Mouse (Mus musculus) layer of hippocampus, adult 18-20 months (tissue): ENCODE measurements around the gene Slc22a17. TPM values are rescaled to one million over a fixed set of nuclear protein-coding genes. Genes with fewer than 3 reads are reported as not detected.
"Not testable (repeated sequence)": the region's sequence is repeated elsewhere in the genome, so short reads cannot be mapped to it uniquely, and the experiment has no call there.

Experiments
- DNase-seq, 2 experiments: peaks; one replicate each; pipeline ENCODE4 v3.0.0; 2022; ENCODE audit warnings: low spot score in 2 of 2
- long read RNA-seq: library from polyadenylated mRNA; stranded (forward); transcript quantifications from one replicate; pipeline ENCODE4 v2.0.0, GENCODE M21; 2021
- total RNA-seq, 2 experiments: library from RNA; stranded (reverse); gene quantifications; 2 replicates each; pipeline ENCODE4 v1.2.3; 2021

Gene Slc22a17
- total RNA-seq = 100 to 1,000 TPM; 691 to 697 TPM
- long read RNA-seq, transcript Slc22a17-205 (9 exons, 2,302 nt) = minor isoform, 12 of 629 reads
- long read RNA-seq, transcript Slc22a17-210 (10 exons, 2,340 nt) = major isoform, 276 of 629 reads
- long read RNA-seq, transcript Slc22a17-208 (10 exons, 2,348 nt) = minor isoform, 74 of 629 reads
- long read RNA-seq, partial matches to known transcripts = 221 of 629 reads
- long read RNA-seq, other reads (novel, unspliced or antisense) = 46 of 629 reads

DNA sequence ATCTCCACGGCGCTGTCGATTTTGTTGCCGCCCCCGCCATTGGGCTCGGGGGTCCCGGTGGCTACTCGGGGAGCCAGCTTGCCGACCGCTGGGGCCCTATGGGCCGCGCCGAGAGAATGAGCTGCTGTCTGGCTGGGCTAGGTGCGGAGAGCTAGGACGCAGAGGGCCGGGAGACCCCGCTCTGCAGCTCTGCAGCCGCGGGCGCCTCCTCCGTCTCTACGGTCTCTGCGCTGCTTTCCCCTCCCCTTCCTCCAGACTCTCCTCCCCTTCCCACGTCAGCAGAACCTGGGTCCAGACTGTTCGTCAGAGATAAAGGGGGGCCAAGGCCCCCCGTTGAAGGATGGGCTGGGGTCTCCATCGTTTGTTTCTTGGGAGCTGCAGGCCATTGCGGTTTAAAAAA, at the start of gene Slc22a17:
Slc22a17 (minus strand) TSS at position 247 of the 400 bp plus-strand sequence.
- peak; percentile 82 to 88 for DNase-seq

DNA sequence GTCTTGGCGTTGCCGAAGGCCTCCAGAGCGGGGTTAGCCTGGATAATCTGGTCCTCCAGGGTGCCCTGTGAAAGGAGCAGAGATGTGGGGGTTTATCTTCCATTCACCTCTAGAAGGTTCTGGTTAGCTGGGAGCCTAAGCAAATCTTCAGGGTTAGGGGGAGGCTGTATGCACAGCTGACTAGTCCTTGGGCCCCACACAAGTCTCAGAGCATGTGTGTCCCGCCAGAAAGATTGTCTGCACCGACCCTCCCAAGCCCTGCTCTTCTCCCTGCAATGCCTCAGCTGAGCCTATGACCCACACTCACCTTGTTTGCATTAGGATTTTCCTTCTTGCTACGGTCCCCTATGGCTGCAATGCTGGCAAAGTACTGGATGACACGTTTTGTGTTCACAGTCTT, 49.8 kb upstream of the Slc22a17 start:
- DNase-seq = no peak

DNA sequence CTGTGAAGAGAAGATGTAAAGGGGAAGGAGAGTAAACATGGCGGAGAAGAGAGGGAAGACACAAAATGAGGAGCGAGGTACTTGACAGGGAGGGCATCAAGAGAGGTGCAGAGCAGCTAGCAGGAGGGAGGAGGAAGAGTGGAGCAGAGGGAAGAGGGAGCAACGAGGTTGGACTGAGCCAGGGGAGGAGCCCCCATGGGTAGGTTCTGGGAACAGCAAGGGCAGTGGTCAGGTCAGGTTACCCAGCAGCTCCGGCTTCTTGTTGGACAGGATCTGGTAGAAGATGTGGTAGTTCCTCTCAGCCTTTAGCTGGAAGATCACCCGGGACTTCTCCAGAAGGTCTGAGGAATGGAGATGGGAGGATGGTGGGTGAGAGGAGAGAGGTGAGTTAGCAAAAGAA, 48.6 kb upstream of the Slc22a17 start:
- no peak for DNase-seq

DNA sequence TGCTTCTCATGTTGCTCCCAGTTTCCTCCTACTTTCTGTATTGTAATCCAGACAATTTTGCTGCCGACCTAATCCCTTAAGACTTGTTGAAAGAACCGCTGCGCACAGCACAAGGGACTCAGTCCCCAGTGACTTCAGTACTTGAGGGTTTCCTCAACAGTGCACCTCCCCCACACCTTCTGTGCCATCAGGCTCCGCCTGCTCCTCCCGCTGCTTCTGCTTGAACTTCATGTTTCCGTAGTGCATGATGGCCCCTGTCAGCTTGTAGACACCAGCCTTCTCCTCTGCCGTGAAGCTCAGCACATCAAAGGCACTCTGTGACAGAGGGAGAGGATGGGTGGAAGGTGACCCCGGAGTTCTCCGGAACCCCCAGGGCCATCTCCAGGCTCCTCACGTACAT, 47.8 kb upstream of the Slc22a17 start:
- peak; percentile 60 to 84 for DNase-seq

DNA sequence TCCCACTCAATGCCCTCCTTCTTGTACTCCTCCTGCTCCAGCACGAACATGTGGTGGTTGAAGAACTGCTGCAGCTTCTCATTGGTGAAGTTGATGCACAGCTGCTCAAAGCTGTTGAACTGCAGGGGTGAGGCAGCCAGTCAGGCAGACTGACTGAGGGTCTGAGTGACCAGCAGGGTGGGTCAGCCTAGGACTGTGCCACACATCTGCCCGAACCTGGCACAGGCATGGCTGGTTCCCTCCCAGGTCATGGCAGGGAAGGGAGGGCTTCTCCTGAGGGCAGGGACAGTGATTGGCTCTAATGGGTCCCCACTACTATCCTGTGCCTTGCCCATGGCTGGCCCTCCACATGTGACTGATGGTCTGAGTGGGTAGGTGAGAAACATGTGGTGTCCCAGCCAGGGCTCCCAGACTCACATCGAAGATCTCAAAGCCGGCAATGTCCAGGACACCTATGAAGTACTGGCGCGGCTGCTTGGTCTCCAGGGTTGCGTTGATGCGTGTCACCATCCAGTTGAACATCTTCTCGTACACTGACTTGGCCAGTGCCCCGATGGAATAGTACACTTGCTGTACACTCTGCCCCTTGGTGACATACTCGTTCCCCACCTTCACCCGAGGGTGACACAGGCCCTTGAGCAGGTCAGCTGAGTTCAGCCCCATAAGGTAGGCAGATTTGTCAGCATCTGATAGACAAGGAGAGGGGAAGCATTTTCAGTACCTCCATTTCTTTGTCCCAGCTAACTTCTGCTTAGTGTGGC, 47.1 kb upstream of the Slc22a17 start:
- not testable (repeated sequence) for DNase-seq

DNA sequence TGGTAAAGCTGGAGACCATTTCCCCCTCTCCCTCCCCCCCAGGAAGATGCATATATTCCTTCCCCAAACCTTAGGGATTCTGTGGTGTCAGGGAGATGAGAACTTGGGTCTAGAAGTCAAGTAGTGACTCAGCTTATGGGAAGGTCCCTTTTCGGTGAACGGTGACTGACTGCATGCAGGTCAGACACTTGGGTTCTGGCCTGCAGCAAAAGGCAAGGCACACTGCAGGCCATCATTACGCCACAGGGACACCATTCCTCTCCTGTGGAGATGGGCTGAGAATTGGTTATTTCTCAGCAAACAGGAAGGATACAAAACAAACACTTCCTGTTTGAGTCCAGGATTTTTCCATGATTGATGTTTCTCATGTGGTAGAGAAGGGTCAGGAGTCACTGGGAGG, 46.3 kb upstream of the Slc22a17 start:
- no peak for DNase-seq

DNA sequence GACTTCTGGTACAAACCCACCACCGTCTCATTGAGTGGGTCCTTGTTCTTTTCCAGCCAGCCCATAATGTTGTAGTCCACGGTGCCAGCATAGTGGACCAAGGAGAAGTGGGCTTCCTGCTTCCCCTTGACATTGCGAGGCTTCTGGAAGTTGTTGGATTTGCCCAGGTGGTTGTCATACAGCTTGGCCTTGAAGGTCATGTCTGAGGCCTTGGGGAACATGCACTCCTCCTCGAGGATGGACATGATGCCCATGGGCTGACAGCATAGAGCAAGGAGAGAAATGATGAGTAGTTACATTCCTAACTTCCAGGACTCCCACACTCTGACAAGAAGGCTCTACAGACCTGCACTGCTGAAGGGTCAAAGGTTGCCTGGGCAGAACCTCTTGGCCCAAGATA, 45.6 kb upstream of the Slc22a17 start:
- no peak for DNase-seq

DNA sequence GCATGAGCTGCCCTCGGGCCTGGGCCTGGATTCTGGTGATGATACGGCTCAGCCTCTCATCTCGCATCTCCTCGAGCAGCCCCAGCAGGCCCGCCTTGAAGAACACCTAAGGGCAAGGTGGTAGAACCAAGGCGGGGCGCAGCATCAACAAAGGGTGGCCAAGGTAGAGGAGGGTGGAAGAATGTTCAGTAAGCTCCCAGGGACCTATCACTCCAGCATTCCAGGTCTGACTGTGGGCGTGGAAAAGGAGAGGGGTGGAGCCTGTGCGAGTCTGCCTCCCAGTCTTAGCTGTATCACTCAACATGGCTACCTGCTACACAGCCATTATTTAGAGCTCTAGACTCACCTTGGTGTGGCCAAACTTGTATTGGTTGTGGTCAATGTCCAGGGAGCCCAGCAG, 43.6 kb upstream of the Slc22a17 start:
- no peak for DNase-seq

DNA sequence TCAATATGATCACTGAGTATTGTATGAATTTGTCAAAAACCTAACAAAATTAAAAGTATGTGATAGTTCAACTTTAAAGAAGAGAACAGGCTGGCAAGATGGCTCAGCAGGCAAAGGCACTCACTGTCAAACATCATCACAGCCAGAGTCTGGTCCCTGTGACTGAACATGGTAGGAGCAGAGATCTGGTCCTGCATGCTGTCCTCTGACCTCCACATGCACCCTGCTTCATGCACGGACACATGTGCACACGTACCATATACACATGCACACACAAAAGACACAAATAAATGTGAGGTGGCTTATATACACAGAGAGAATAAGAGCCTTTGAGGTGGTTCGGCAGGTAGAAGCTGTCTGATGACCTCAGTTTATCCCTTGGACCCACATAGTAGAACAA, 42.5 kb upstream of the Slc22a17 start:
- DNase-seq = no peak

DNA sequence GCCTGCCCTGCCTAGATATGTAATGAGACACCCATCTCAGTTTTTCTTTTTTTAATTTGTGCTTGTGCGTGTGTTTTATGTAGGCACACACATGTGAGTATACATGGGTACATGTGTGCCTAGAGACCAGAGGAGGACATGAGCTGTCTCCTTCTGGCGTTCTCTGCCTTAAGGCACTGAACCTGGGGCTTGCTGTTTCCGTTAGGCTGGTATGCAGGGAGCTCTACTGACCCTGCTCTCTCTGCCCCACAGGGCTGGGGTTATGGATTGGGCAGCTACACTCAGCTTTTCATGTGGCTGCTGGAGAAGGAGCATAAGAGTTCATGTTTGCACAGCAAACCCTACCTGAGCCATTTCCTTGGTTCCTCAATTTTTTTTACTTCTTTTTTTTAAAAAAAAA, 41.5 kb upstream of the Slc22a17 start:
- no peak for DNase-seq

DNA sequence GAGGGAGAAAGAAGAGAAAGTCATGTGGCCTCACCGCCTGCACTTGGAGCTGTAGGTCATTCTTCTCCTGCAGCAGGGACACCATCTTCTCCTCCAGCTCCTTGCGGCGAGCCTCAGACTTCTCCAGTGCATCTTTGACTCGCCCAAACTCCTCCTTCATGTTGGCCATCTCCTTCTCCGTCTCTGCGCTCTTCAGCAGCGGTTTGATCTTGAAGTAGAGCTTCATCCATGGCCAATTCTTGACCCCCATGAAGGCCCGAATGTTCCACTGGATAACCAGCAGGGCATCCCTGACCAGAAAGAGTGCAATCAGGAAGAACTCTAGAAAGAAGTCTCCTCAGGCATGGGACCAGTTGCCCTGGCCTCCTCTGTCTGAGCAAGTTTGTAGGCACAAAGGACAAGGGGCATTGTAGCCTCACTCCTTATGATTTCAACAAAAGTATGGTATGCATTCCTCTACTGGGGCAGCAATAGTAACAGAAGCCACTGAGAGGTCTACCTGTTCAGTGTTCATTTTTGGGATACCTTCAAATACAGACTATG, 40.8 kb upstream of the Slc22a17 start:
- no peak for DNase-seq

DNA sequence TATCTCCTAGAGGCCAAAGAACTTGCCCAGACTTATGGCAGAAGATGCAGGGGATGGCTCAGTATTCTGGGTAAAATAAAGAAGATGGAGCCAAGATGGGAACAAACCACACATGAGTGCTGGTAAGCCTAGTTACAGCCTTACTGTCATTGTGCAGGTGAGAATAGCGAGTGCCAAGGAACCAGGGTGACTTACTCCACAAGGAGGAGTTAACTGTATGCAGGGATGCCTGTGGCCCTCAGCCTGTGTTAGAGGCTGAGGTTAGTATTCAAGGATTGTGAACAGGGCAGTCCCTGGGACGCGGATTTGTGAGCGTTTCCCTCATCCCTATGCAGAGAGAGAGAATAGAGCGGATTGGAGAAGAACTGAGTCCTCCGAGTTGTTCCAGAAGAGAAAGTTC, 38.7 kb upstream of the Slc22a17 start:
- no peak for DNase-seq

DNA sequence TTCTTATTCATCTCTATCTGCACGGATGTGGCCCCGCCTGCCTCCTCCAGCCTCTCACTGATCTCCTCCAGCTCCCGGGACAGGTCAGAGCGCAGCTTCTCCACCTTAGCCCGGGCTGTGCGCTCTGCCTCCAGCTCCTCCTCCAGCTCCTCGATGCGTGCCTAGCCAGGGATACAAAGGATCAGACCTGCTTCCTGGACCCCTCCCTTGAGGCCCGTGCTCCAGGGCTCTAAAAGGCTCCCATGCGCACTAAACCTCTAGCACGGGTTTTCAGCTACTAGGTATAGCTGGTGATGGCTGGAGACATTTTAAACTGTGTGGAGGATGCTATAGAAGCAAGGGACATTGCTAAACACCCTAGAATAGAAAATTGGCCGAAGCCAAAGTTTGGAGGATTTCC, 37.6 kb upstream of the Slc22a17 start:
- DNase-seq = no peak

DNA sequence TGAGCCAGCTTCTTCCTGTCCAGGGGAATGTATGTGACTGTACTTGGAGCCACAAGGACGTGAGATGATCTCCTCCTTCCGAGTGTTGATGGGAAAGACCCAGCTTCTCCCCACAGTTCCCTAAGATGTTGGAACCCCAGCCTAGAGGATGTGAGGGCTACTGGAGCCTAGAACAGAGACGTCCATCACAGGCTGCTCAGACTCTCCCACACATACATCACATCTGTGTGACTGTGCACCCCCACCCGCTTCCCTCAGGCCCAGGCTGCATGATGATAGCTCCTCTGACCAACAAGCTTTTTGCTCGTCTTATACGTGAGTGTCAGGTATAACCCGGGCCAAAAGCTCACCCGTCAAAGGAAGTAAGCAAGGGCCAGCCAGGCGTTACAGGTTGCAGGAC, 35.8 kb upstream of the Slc22a17 start:
- no peak for DNase-seq

DNA sequence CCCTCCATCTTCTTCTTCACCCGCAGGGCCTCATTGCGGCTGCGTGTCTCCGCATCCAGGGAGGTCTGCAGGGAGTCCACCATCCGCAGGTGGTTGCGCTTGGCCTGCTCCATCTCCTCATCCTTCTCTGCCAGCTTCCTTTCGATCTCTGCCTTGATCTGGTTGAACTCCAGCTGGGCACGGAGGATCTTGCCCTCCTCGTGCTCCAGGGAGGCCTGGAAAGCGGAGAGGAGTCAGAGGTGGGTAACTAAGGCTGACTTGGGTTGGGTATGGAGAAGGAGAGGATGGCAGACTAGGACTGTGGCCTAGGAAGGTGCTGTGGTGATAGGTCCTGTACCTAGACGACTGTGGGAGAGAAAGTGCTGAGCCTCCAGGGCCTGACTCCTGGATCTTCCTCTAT, 34.1 kb upstream of the Slc22a17 start:
- not testable (repeated sequence) for DNase-seq

DNA sequence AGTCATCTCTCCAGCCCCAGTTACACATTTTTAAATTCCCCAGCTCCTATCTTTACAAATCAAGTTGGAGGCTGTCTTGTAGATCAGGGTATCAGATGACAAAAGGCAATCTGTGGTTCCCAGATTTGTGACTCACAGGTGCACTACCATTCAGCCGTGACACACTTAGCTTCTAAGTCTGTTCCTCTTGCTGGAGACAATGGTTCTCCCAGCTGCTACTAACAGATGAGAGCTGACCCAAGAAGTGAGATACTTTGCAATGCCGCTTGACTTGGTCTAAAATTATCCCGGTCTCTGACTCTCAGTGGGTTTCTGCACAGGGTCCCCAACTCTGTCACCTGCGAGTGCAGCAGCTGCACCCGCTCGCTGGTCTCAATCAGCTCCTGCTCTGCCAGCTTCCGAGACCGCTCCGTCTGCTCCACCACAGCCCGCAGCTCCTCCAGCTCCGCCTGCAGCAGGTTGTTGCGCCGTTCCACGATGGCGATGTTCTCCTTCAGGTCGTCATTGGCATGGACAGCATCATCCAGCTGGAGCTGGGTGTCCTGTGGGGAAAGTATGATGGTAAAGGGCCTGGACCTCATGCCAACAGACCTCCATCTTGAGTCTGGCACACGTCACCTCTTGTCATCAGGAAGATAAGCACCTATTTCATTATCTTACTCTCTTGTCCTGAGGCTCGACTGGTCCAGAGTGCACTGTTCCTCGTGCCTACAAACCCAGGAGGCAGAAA, 33.2 kb upstream of the Slc22a17 start:
- no peak for DNase-seq

DNA sequence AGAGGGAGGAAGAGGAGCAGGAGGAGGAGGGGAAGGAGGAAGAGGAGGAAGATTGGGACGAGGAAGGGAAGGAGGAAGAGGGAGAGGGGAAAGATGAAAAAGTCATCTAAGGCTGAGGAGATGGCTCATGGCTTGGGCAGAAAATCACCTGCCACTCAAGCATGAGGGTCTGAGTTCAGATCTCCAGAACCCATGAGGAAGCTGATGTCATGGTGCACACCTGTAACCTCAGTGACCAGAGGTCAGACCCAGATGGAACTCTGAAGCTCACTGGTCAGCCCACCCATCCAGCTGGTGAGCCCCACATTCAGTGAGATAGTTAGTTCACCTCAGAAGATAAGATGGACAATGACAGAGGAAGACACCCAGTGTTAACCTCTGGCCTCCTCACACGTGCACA, 32.0 kb upstream of the Slc22a17 start:
- no peak for DNase-seq

DNA sequence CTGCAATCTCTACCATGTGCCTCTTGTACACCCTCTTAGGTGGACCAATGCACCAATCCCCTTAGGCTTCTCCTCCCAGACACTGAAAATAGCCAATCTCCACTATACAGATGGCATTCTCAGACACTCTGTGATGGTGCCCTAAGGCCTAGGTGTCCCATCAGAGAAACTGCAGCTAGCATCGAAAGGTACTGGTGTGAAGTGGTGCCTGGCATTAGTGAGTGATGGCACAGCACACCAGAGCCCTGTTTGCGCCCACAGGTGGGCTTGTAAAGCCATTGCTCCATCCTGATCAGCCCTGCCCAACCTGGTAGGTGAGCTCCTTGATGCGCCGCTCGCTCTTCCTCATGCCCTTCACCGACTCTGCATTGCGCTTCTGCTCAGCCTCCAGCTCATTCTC, 31.0 kb upstream of the Slc22a17 start:
- no peak for DNase-seq

DNA sequence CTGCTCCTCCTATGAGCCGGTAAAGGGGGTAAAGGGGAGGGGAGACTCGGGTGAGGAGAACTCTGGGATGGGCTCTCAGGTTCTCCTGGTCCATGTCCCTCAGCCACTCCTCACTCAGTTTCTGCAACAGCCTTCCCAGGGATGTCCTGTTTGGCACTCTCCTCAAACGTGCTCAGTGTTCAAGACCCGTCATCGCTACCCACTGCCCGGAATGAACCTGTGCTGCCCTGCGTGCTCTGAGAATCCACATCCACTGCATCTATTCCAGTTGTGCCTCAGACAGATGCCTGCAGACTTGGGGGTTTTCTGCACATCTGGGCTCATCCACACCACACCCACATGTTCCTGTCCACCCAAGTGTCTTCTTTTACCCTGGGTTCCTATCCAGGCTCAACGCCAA, 29.5 kb upstream of the Slc22a17 start:
- no peak for DNase-seq

DNA sequence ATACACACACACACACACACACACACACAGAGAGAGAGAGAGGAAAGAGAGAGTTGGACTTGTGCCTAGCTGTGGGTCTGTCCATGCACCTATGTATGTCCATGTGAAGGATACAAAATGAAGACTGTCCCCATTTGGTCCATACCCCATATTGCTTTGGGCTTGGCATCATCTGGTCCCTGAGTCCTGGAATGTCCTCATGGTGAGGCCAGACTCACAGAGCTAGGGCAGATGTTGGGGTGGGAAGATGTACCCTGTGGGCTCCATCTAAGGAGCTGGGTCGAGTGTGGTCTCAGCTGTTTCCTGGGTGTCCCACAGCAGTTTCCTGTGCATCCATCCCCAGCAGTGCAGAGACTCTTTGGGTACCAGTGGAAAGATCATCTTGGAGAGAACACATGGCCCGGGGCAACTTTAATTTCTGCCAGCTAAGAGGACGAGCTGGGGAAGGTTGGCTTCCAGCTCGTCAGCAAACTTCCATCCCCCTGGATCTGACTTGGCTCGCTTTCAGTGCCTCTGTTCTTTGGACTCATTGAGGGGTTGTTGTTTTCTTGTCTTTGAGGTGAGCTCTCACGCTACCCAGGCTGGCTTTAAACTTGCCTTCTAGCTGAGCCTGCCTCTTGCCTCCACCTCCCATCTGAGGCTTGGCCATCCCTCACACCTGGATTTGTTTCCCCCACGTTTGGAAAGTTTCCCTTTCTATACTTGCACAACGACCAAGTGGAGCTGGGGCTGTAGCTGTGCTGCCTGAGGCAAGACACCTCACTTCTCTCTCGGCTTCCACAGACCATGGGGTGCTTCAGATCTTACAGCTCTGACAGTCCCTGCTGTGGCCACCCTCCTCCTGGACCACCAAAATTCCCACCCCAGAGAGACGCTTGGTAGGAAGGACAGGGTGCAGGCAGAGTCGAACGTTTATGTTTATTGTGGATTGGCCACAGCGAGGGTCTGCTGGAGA, 28.4 kb upstream of the Slc22a17 start:
- no peak for DNase-seq

DNA sequence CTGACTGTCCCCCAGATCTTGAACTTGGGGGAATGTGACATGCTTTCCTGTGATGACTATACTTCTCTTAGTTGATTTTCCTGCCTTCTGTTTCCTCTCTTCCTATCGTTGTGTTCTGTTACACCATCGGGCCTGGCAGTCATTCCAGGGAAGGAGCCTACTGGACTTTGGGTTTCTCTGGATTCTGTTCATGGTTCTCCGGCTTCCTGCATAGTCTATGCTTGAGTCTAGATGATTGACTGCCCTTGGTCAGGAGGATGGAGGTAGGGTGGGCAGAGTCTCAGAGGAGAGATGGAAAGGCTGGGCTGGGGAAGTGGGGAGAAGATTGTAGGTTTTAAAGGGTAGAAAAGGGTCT, 27.2 kb upstream of the Slc22a17 start:
- no peak for DNase-seq
